Mouse (Mus musculus): ENCODE data around the gene Dnmt3a. TPM values are rescaled to one million over a fixed set of nuclear protein-coding genes. Genes with fewer than 3 reads are reported as not detected.

Gene Dnmt3a
- total RNA-seq, 1 experiment from 2014 or later, result 19.2 TPM

DNA sequence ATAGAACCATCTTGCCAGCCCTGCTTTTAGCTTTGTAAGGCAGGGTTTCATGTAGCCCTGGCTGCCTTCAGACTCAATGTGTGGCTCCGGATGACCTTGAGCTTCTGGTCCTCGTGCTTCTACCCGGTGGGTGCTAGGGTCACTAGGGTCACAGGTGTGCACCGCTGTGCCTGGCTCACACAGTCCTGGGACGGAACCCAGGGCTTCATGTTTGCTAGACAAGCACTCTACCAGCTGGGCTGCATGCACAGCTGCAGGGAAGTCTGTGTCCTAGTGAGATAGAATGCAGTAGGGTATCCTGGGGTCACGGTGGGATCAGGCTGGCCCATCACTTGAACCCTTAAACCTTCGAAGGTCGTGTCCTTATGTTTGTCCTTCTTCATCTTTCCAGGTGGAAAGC, 59.8 kb downstream of the Dnmt3a start:
- ATAC-seq (ENCODE audit: extremely low read depth, insufficient number of reproducible peaks, low FRiP score, poor library complexity, severe bottlenecking), result no peak

DNA sequence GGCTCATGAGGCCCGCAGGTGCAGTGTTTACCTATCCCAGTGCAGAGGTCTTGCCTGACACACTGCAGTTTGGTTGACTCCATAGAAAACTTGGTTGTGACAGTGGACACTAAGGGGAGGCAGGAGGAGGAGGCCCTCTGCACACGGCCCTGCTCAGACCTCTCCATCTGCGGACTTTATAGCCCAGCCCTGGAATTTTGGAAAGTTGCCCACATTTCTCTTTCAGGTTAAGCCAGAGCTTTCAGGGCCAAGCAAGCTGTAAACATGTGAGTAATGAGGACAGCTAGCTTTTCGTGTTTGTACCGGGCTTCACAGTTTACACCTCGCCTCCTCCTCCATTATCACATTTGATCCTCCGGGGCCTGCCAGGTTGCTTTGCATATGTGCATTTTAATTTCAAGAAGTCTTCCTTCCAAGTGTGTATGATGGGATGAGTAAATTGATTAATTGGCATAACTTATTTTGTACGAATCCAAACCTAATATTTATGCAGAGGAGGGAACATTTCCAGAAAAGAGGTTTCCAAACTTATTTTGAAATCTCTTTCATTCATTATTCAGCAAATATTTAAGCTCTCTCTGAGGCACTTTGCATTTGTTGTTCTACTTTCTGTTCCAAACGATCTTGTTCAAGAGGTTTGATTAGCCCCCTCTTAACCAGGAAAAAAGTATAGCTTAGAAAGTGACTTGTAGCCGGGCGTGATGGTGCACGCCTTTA, 61.0 kb downstream of the Dnmt3a start:
- no peak for ATAC-seq (ENCODE audit: extremely low read depth, insufficient number of reproducible peaks, low FRiP score, poor library complexity, severe bottlenecking)

GRCm38 (mm10) chr12:3868115-3868514, 62.3 kb downstream of the Dnmt3a start:
- no peak for ATAC-seq (ENCODE audit: extremely low read depth, insufficient number of reproducible peaks, low FRiP score, poor library complexity, severe bottlenecking)

DNA sequence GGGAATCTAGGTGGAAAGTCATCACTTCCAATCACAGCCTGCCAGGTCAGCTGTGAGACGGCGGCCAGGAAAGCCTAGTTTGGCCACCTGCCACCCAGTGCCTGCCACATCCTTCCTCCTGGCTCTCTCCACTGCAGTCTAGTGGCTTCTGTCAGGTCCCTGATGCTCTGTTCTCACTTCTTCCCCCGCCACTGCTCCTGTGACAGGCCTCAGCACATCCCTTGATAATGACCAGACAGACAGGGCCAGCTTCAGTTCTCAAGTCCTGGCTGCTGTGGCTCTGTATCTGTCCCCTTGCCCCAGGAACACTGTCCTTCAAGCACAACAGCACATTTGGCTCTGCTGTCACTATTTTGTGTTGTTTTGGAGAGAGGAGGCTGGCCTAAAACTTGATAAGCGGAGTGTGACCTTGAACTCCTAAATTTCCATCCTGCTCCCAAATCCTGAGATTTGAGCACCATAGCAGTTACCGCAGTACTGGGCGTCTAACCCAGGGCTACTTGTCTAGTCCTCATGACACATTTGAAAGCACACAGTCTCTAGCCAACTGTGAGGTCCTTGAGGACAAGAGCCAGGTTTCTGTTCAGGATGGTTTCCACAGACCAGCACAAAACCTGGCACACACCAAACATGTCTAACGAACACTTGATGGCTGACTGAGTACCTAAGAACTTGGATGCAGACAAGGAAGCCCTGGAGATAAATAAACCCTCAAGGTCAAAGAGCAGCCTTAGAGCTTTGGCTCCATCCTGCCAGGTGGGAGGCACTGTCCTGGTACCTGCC, 63.1 kb downstream of the Dnmt3a start:
- no peak for ATAC-seq (ENCODE audit: extremely low read depth, insufficient number of reproducible peaks, low FRiP score, poor library complexity, severe bottlenecking)

DNA sequence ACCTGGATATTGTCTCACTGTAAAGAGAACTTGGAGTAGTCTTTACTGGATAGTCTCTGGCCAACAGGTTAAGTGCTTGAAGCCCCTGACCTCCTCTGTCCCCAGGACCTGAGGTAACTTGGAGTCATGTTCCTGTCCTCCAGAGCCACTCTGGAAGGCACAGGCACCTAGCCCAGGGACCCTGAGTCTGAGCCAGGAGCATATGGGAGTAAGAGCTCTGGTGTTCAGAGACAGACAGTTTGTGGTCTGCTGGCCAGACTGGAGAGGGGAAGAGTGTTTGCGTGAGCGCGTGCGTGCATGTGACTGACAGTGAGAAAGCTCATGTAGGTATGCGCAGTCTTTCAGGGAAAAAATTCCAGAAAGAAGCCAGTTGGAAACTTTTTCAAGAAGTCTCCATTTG, 64.2 kb downstream of the Dnmt3a start:
- no peak for ATAC-seq (ENCODE audit: extremely low read depth, insufficient number of reproducible peaks, low FRiP score, poor library complexity, severe bottlenecking)

GRCm38 (mm10) chr12:3870859-3871462, 65.2 kb downstream of the Dnmt3a start:
- ATAC-seq (ENCODE audit: extremely low read depth, insufficient number of reproducible peaks, low FRiP score, poor library complexity, severe bottlenecking), result peak; percentile 65

DNA sequence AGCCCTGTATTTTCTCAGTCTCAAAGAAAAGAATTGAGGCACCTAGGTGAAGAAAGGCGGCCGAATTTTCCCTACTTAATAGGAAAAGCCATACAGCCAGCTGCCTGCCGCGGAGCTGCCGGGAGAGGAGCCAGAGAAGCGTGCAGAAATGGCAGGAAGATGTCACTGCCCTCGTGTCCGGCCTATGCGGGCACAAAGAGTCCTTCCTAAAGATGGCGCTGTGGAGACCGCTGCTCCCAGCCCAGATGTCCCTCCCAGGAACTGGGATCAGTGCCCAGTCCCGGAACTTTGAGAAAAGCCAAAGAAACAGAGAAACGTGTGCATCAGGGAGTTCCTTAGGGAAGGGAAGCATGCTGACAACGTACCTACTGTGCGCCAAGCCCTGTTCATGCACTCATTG, 65.8 kb downstream of the Dnmt3a start:
- no peak for ATAC-seq (ENCODE audit: extremely low read depth, insufficient number of reproducible peaks, low FRiP score, poor library complexity, severe bottlenecking)

GRCm38 (mm10) chr12:3872410-3873230, 66.8 kb downstream of the Dnmt3a start:
- ATAC-seq (ENCODE audit: extremely low read depth, insufficient number of reproducible peaks, low FRiP score, poor library complexity, severe bottlenecking), result no peak; the same call in 1 of the 2 replicates

DNA sequence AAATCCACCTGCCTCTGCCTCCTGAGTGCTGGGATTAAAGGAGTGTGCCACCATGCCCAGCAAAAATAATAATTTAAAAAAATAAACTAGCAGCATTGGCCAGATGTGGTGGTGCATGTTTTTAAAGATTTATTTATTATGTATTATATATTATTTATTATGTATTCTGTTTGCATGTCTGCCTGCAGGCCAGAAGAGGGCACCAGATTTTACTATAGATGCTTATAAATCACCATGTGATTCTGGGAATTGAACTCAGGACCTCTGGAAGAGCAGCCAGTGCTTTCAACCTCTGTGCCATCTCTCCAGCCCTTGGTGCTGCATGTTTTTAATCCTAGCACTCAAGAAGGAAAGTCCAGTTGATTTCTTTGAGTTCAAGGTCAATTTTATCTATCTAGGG, 69.7 kb downstream of the Dnmt3a start:
- ATAC-seq (ENCODE audit: extremely low read depth, insufficient number of reproducible peaks, low FRiP score, poor library complexity, severe bottlenecking), result no peak

DNA sequence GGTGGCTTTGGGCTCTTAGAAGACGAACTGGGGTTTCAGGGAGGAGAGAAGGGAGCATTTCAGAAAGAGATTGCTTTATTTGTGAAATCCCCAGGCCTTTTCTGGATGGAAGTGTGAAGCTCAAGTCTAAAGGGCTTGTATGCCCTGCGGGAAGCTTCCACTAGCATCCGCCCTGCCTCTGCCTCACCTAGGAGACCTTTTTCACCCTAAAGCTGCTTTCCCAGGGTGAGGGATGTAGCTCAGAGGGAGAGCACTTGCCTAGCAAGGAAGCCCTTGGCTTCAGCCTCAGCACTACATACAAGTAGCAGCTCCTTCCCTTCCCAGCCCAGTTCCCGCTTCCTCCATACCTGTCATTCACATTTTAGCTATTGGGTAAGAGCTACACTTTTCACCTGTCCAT, 71.6 kb downstream of the Dnmt3a start:
- no peak for ATAC-seq (ENCODE audit: extremely low read depth, insufficient number of reproducible peaks, low FRiP score, poor library complexity, severe bottlenecking)

- ATAC-seq (ENCODE audit: extremely low read depth, insufficient number of reproducible peaks, low FRiP score, poor library complexity, severe bottlenecking), result no peak
These were observed 75.7 kb downstream of the Dnmt3a start for GRCm38 (mm10) chr12:3881474-3881873.

DNA sequence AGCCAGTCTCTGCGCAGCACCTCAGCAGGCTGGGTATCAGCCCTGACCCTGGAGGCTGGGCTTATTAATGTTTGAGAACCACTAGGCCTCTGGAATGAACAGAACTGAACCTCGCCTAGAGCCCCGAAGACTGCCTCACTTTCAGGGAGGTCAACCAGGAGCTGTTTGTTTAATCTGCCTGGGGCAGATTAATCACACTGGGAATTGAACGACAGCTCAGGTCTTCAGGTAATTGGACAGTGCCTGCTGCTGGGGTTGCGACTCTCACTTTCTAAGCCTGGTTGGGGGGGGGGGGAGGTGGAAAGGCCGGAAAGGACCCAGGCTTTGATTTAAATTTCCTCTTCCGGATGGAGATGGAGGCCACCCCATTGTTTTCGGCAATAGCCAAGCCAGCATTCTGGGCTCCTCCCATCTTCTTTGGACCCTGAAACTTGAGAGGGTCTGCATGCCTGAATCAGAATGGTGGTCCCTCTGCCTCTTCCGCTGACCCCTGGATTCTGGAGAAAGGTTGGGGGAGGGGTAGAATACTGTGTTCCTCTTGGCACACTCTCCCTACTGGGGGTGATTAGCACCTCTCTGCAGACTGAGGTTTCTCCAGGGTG, 79.2 kb downstream of the Dnmt3a start:
- ATAC-seq (ENCODE audit: extremely low read depth, insufficient number of reproducible peaks, low FRiP score, poor library complexity, severe bottlenecking), result no peak

DNA sequence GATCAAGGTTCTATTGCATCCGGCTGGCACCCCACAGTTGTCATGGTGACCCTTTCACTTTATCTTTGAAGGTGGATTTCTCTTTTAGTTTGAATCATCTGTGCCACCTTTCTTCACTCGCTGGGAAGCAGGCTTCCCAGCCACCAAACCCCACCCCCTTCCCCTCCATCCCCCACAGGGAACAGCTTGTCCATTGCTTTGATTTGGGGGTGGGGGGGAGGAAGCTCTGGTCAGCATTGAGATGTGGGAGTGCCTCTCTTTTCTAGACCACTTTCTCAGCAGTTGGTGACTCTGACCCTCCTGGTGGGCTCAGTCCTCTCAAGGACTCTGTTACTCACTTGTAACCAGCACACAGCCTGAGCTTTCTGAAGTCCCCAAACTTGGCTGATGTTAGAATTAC, 80.8 kb downstream of the Dnmt3a start:
- ATAC-seq (ENCODE audit: extremely low read depth, insufficient number of reproducible peaks, low FRiP score, poor library complexity, severe bottlenecking), result no peak

GRCm38 (mm10) chr12:3887515-3888325, 81.9 kb downstream of the Dnmt3a start:
- ATAC-seq (ENCODE audit: extremely low read depth, insufficient number of reproducible peaks, low FRiP score, poor library complexity, severe bottlenecking), result no peak

GRCm38 (mm10) chr12:3889875-3890635, 84.2 kb downstream of the Dnmt3a start:
- ATAC-seq (ENCODE audit: extremely low read depth, insufficient number of reproducible peaks, low FRiP score, poor library complexity, severe bottlenecking), result no peak

DNA sequence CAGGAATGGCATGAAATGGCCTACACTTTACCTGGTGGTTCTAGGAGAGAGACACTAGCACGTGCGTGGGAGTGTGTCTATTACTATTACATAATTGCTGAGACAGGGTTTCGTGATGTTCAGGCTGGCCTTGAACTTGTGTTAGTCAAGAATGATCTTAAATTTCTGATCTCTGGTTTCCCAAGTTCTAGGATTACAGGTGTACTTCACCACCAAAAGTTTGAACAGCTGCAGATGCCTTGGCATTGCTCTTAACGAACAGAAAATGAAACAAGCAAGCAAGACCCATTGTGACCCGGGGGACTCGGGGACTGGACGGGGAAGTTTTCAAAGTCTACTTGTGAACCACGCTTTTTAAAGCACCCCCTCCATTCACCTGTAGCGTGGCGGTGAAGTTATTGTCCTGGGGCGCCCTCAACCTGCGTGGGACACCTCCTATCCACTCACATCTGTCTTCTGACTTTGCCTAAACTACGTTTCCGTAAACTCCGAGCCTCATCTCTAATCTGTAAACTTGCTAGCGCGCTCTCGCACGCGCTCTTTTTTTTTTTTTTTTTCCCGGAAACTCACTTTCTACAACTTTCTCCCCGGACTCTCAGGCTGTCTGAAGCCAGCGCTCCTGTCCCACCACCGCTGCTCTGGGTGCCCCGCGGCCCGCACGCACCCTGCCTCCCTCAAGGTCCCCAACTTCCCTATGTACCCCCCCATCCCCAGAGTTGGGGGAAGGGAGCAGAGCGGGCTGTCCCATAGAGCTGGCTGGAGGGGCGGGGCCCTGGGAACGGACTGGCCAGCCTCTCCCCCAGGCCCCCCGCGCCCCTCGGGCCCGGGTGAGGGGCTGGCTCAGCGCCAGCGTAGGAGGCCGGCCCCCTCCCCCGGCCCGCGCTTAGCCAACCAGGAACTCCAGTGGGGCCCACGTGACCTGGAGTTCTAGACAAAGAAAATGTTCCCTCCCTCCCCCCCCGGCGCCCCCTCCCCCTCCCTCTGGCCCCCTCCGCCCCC, 85.2 kb downstream of the Dnmt3a start:
- peak; percentile 36; the same call in 1 of the 2 replicates for ATAC-seq (ENCODE audit: extremely low read depth, insufficient number of reproducible peaks, low FRiP score, poor library complexity, severe bottlenecking)
